Mouse (Mus musculus): Measurements from ENCODE around the gene Col5a1.

GRCm38 (mm10) chr2:28031860-28032259 lies 145.6 kb downstream of the Col5a1 start:
- TF ChIP-seq CTCF (IDR thresholded peaks at IDR 0.05; ENCODE audit: low read depth) (no peak), EP300 (IDR thresholded peaks at IDR 0.05; ENCODE audit: low read depth) (no peak)
